In the genomic region with DNA sequence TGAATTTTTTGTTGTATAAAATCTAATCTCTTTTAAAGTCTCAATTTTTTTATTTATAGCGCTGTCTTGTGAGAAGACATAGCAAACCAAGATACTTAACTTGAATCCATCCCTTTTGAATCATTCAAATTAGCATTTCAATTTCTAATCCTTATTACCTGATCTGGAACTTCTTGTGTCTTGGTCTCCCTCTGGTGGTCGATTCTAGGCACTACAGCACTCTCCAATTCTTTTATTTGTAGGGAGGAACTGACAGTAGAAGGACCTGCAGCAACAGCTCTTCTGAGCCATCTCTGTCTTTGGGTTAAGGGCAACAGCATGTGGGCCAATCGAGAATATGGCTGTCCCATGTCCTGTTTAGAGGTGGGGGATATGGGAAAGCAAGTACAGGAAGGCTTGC, we compare ENCODE assay signal across 7 mouse cellular contexts. TPM values are rescaled to one million over a fixed set of nuclear protein-coding genes. Genes with fewer than 3 reads are reported as not detected.
DNase-seq lines count a peak whose midpoint lies in the region; ATAC-seq lines count a peak whose summit lies in the region.

No protein-coding gene starts in this region.

- no peak overlapping the region for H3K4me2 ChIP-seq in intestine, embryonic 14.5 days (ENCODE audit: low read length)
- H3K4me2 ChIP-seq in intestine, embryonic 16.5 days (ENCODE audit: low read depth, low read length): no peak overlapping the region

- no peaks in the 10 kb centered on the region for H3K36me3 ChIP-seq in intestine, embryonic 14.5 days (ENCODE audit: control insufficient read depth, insufficient read depth, low read length)
- H3K36me3 ChIP-seq in intestine, embryonic 16.5 days (ENCODE audit: control insufficient read depth, insufficient read depth, low read length): no peaks in the 10 kb centered on the region

- intact Hi-C loops in left cerebral cortex, postnatal 14 days (cut with DNase I): loop anchor here (5.0 kb wide), 1 partner anchor 115 kb away; no protein-coding TSS in a partner anchor

- DNase-seq in intestine, embryonic 14.5 days (ENCODE audit: low spot score): peak; percentile 66
- peak; percentile 55 for DNase-seq in CD4-positive helper T cell, adult 2 months (ENCODE audit: low read depth, low spot score)
- peak; percentile 35 for DNase-seq in Muller cell, postnatal 12 days (ENCODE audit: inconsistent ontology term)
- DNase-seq in embryo, embryonic 11 days: peak; percentile 65
- DNase-seq in left cerebral cortex, postnatal 14 days (ENCODE audit: low spot score in 2 of 2): peak; percentile 15 to 50
- peak; percentile 5 for DNase-seq in right cerebral cortex, postnatal 14 days

- no peaks in the 10 kb centered on the region for H3K9me3 ChIP-seq in intestine, embryonic 14.5 days (ENCODE audit: control insufficient read depth, low read length)
- H3K9me3 ChIP-seq in intestine, embryonic 16.5 days (ENCODE audit: control insufficient read depth, low read length): no peaks in the 10 kb centered on the region

- no peak overlapping the region for H3K27ac ChIP-seq in intestine, embryonic 14.5 days (ENCODE audit: low read depth)
- no peak overlapping the region for H3K27ac ChIP-seq in intestine, embryonic 16.5 days (ENCODE audit: low read length)

- no peak for ATAC-seq in intestine, embryonic 14.5 days (replicated peaks; ENCODE audit: low FRiP score, low TSS enrichment, low read depth)
- no peak for ATAC-seq in intestine, embryonic 16.5 days

- H3K27me3 ChIP-seq in intestine, embryonic 14.5 days (replicated peaks; ENCODE audit: control insufficient read depth, insufficient read depth, low read length): no peaks in the 10 kb centered on the region
- H3K27me3 ChIP-seq in intestine, embryonic 16.5 days (replicated peaks; ENCODE audit: control insufficient read depth, insufficient read depth, low read length): no peaks in the 10 kb centered on the region

- 9% methylated on average over 3 of the region's 3 CpGs for WGBS in intestine, embryonic 14.5 days
- WGBS in intestine, embryonic 16.5 days: 11% methylated on average over 3 of the region's 3 CpGs

- H3K4me3 ChIP-seq in intestine, embryonic 14.5 days (ENCODE audit: low read depth, low read length): no peak overlapping the region
- H3K4me3 ChIP-seq in intestine, embryonic 16.5 days (ENCODE audit: low read length): no peak overlapping the region

- H3K9ac ChIP-seq in intestine, embryonic 14.5 days (ENCODE audit: low read length): no peak overlapping the region
- no peak overlapping the region for H3K9ac ChIP-seq in intestine, embryonic 16.5 days (ENCODE audit: low read depth, low read length)

- no peaks in the 10 kb centered on the region for H3K4me1 ChIP-seq in intestine, embryonic 14.5 days (replicated peaks; ENCODE audit: control insufficient read depth, insufficient read depth, low read length)
- H3K4me1 ChIP-seq in intestine, embryonic 16.5 days (ENCODE audit: control insufficient read depth, insufficient read depth, low read length): no peaks in the 10 kb centered on the region

RNA-seq across cellular contexts. Expression of a gene that starts 5.4 kb away (rescaled TPM):
- polyA plus RNA-seq in intestine, embryonic 14.5 days (2014; fragmentation: Nextera tagmentation; extraction: Ambion mirVana): 199 TPM in 1 of 2 replicates, not detected in the other
- polyA plus RNA-seq in intestine, embryonic 16.5 days (2015; fragmentation: Nextera tagmentation; extraction: Ambion mirVana): 236 and 308 TPM in 2 replicates
- not detected for total RNA-seq in left cerebral cortex, postnatal 14 days (2021)

Comparison
In these comparisons a context has a peak if more than half of its experiments do, and no peak if none do; other contexts are left out.
1. DNase-seq: peak in every context shown above with its lines; median percentile 66 in intestine, embryonic 14.5 days; 65 in embryo, embryonic 11 days; 55 in CD4-positive helper T cell, adult 2 months; 35 in Muller cell, postnatal 12 days; 32 in left cerebral cortex, postnatal 14 days; 5 in right cerebral cortex, postnatal 14 days.